Mouse (Mus musculus) limb, embryonic 10.5 days (tissue): ENCODE results near the gene Gm20914. TPM values are rescaled to one million over a fixed set of nuclear protein-coding genes. Genes with fewer than 3 reads are reported as not detected.
"Not testable (repeated sequence)": the region's sequence is repeated elsewhere in the genome, so short reads cannot be mapped to it uniquely, and the experiment has no call there.

Source experiments
- DNase-seq: peaks from one replicate; pipeline ENCODE4 v3.0.0-alpha.2; 2017; ENCODE audit warnings: low spot score
- H3K27ac ChIP-seq: fragments of 300-500 bp; sonication (generic); 2 replicates; pipeline ENCODE4 v1.5.1; 2016; ENCODE audit warnings: mild to moderate bottlenecking
- H3K27me3 ChIP-seq: fragments of 300-500 bp; sonication (generic); 2 replicates; pipeline ENCODE4 v1.6.1; 2016; ENCODE audit warnings: low read depth, mild to moderate bottlenecking; ENCODE audit not compliant: poor library complexity, severe bottlenecking
- H3K36me3 ChIP-seq: fragments of 300-500 bp; sonication (generic); 2 replicates; pipeline ENCODE4 v1.6.1; 2016; ENCODE audit warnings: mild to moderate bottlenecking, moderate library complexity
- H3K4me1 ChIP-seq: fragments of 300-500 bp; sonication (generic); 2 replicates; pipeline ENCODE4 v1.6.1; 2016
- H3K4me3 ChIP-seq: fragments of 300-500 bp; sonication (generic); 2 replicates; pipeline ENCODE4 v1.5.1; 2016; ENCODE audit warnings: mild to moderate bottlenecking, moderate library complexity
- H3K9me3 ChIP-seq: fragments of 300-500 bp; sonication (generic); replicated peaks from 2 replicates; pipeline ENCODE4 v1.6.1; 2016; ENCODE audit warnings: mild to moderate bottlenecking
- WGBS: fragments of 180-500 bp; shearing (Covaris S2); methylation state at CpG from one replicate; pipeline ENCODE4 v1.1.7; 2016; 5-methylcytosine and 5-hydroxymethylcytosine counted together
- polyA plus RNA-seq: library from polyadenylated mRNA; unstranded; fragments of >200 nt; fragmentation: Nextera tagmentation; extraction: Ambion mirVana; gene quantifications from 2 replicates; pipeline ENCODE4 v1.2.1, GENCODE M21; 2016

Gm20914 gene
- not detected in 2 replicates for polyA plus RNA-seq

DNA sequence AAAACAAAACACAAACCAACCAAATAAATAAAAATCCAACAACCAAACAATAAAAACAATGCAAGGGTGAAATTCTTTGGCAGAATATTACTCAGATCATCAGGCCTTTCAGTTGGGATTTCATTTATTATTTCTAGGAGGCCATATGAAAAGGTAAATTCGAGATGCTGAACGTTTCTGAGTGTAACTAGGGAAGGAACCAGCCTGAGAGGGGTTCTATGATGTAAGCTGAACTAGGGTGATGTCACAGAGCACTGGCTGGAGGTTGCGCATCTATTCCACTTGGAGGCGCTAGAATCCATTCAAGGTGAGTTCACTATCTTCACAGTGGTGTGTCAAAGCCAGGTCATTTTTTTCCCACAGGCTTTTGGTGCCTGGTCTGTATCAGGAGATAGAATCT, at the start of gene Gm20914:
Gm20914 (plus strand) TSS at position 301 of the 400 bp plus-strand sequence.
- DNase-seq: not testable (repeated sequence)

More for the DNA sequence above, at the start of gene Gm20914:
- H3K27me3 ChIP-seq, H3K4me1 ChIP-seq, H3K27ac ChIP-seq, H3K36me3 ChIP-seq, H3K4me3 ChIP-seq, H3K9me3 ChIP-seq: not testable (repeated sequence)
- 20% methylated on average over 1 of the region's 4 CpGs for WGBS

Other genes with a start within 250 kb of the Gm20914 start
- not detected in 2 replicates for gene Gm21854, start 69.0 kb upstream of the Gm20914 start, polyA plus RNA-seq
- gene Gm28171, start 67.4 kb downstream of the Gm20914 start, polyA plus RNA-seq: not detected in 2 replicates
- gene Gm21778, start 216.5 kb downstream of the Gm20914 start, polyA plus RNA-seq: not detected in 2 replicates